ENCODE assay signal across 8 mouse cellular contexts in the genomic region with DNA sequence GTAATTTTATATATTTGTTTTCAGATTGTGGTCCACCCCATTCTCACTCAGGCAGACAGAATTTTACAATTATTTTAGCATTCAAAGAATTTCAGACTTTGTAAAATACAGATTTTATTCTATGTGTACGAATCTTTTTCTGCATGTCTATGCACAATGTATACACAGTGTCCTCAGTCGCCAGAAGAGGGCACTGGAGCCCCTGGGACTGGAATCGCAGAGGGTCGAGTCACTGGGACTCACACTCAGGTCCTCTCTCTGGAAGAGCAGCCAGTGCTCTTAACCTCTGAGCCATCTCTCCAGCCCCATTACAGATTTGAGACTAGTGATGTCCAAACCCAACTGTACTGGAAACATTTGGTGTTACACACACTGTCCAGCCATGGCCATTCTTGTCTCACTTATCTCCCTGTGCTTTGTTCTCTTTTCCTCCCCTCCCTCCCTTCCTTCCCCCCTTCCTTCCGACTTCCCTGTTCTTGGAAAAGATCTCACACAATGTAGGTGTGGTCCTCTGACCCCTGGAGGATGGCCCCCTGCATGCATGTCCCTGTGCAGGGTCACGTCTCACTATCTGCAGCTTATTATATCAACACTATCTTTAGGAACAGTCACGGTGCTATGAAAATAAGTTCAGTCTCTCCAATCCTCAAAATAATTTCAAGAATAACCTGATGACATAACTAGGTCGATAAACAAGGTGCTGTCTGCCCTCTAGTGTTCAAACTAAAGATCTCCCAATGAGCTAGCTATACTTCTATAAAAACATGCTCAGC. TPM values are rescaled to one million over a fixed set of nuclear protein-coding genes. Genes with fewer than 3 reads are reported as not detected.
DNase-seq lines count a peak whose midpoint lies in the region; ATAC-seq and TF ChIP-seq lines count a peak whose summit lies in the region.
"Had no signal": no experiment of that assay in that cellular context is flagged by ENCODE, and none has a peak within 500 bp of the region (broad histone marks: within the 10 kb centered on the region; RNA-seq: fewer than 3 reads in every experiment).

No protein-coding gene starts in this region.

- no peaks in the 10 kb centered on the region for H3K27me3 ChIP-seq in embryonic facial prominence, embryonic 14.5 days (replicated peaks; ENCODE audit: control insufficient read depth, insufficient read depth, low read length)
- H3K27me3 ChIP-seq in kidney, postnatal 0 days (ENCODE audit: insufficient read depth, low read length): no peaks in the 10 kb centered on the region
- H3K27me3 ChIP-seq in myocyte (ENCODE audit: control insufficient read depth, insufficient read depth, insufficient read length): no peaks in the 10 kb centered on the region
- no peaks in the 10 kb centered on the region for H3K27me3 ChIP-seq in forebrain, embryonic 15.5 days

- no peak overlapping the region for H3K27ac ChIP-seq in embryonic facial prominence, embryonic 14.5 days (replicated peaks; ENCODE audit: low read depth, low read length)
- H3K27ac ChIP-seq in kidney, postnatal 0 days: no peak overlapping the region
- H3K27ac ChIP-seq in forebrain, embryonic 15.5 days (replicated peaks): no peak overlapping the region

- H3ac ChIP-seq in myocyte (ENCODE audit: control insufficient read depth, insufficient read length): no peak overlapping the region

- TF ChIP-seq POLR2A in myocyte (IDR thresholded peaks at IDR 0.05; ENCODE audit: insufficient read length, low read depth): no peak

- no peaks in the 10 kb centered on the region for H3K4me1 ChIP-seq in embryonic facial prominence, embryonic 14.5 days (ENCODE audit: control insufficient read depth, insufficient read depth, low read length)
- H3K4me1 ChIP-seq in kidney, postnatal 0 days (replicated peaks; ENCODE audit: insufficient read depth, low read length): no peaks in the 10 kb centered on the region
- no peaks in the 10 kb centered on the region for H3K4me1 ChIP-seq in forebrain, embryonic 15.5 days

- no peaks in the 10 kb centered on the region for H3K9me3 ChIP-seq in embryonic facial prominence, embryonic 14.5 days (ENCODE audit: control insufficient read depth, low read length)
- H3K9me3 ChIP-seq in kidney, postnatal 0 days (replicated peaks; ENCODE audit: low read length): no peaks in the 10 kb centered on the region
- no peaks in the 10 kb centered on the region for H3K9me3 ChIP-seq in forebrain, embryonic 15.5 days

- H3K79me2 ChIP-seq in myocyte (ENCODE audit: control insufficient read depth, insufficient read depth): peaks cover 75% of the 10 kb centered on the region

- peak; percentile 85 for TF ChIP-seq CTCF in kidney, postnatal 0 days (IDR thresholded peaks at IDR 0.05; ENCODE audit: low read depth)

- 48% methylated on average over 8 of the region's 8 CpGs for WGBS in embryonic facial prominence, embryonic 14.5 days
- WGBS in kidney, postnatal 0 days: 53% methylated on average over 8 of the region's 8 CpGs
- WGBS in forebrain, embryonic 15.5 days: 61% methylated on average over 8 of the region's 8 CpGs

- no peak overlapping the region for H3K4me3 ChIP-seq in embryonic facial prominence, embryonic 14.5 days (ENCODE audit: low read depth, low read length)
- H3K4me3 ChIP-seq in kidney, postnatal 0 days (replicated peaks; ENCODE audit: low read depth, low read length): no peak overlapping the region
- H3K4me3 ChIP-seq in myocyte: no peak overlapping the region
- no peak overlapping the region for H3K4me3 ChIP-seq in forebrain, embryonic 15.5 days
- H3K4me3 ChIP-seq: erythroblast, embryonic 14.5 days had no signal

- intact Hi-C loops in left cerebral cortex, postnatal 4 days (cut with DNase I): no loop called here

- H3K36me3 ChIP-seq in embryonic facial prominence, embryonic 14.5 days (ENCODE audit: control insufficient read depth, insufficient read depth, low read length): peaks cover 9% of the 10 kb centered on the region; the same call in 1 of the 2 replicates
- no peaks in the 10 kb centered on the region for H3K36me3 ChIP-seq in kidney, postnatal 0 days (ENCODE audit: insufficient read depth, low read length)
- H3K36me3 ChIP-seq in myocyte (ENCODE audit: control insufficient read depth, insufficient read depth): no peaks in the 10 kb centered on the region
- peaks cover 6% of the 10 kb centered on the region; the same call in 1 of the 2 replicates for H3K36me3 ChIP-seq in forebrain, embryonic 15.5 days

- peak; percentile 20 for DNase-seq in left cerebral cortex, postnatal 4 days
- DNase-seq in left cerebral cortex, adult 9 months (ENCODE audit: low spot score in 2 of 2): no peak
- DNase-seq in NIH3T3 (ENCODE audit: low read depth): peak; percentile 72
- DNase-seq in embryonic facial prominence, embryonic 14.5 days (ENCODE audit: low spot score): peak; percentile 68
- DNase-seq in kidney, postnatal 0 days (ENCODE audit: low spot score): peak; percentile 89

- no peak overlapping the region for H3K4me2 ChIP-seq in embryonic facial prominence, embryonic 14.5 days (ENCODE audit: low read depth, low read length)
- H3K4me2 ChIP-seq in kidney, postnatal 0 days (ENCODE audit: low read length): no peak overlapping the region
- H3K4me2 ChIP-seq in myocyte (ENCODE audit: low read depth): peak overlapping the region; percentile 28
- no peak overlapping the region for H3K4me2 ChIP-seq in forebrain, embryonic 15.5 days (replicated peaks)

- no peak for ATAC-seq in embryonic facial prominence, embryonic 14.5 days (ENCODE audit: low read depth)
- ATAC-seq in kidney, postnatal 0 days (replicated peaks; ENCODE audit: low FRiP score, low read depth): no peak
- no peak for ATAC-seq in forebrain, embryonic 15.5 days (replicated peaks)

- H3K9ac ChIP-seq in embryonic facial prominence, embryonic 14.5 days (ENCODE audit: low read depth, low read length): no peak overlapping the region
- H3K9ac ChIP-seq in kidney, postnatal 0 days (ENCODE audit: low read depth, low read length): no peak overlapping the region
- no peak overlapping the region for H3K9ac ChIP-seq in forebrain, embryonic 15.5 days (replicated peaks)

TF ChIP-seq in myocyte, 11 proteins besides CTCF, POLR2A, EP300 and RAD21:
- TF ChIP-seq MYOD1 (IDR thresholded peaks at IDR 0.05; ENCODE audit: control insufficient read depth in 1 of 3, insufficient read length in 2 of 3, low read depth in 2 of 3) (no peak), POLR2AphosphoS2 (IDR thresholded peaks at IDR 0.05; ENCODE audit: insufficient read length, low read depth) (no peak), REST (IDR thresholded peaks at IDR 0.05; ENCODE audit: insufficient read depth, insufficient read length) (no peak), TCF3 (IDR thresholded peaks at IDR 0.05; ENCODE audit: insufficient read length, low read depth) (no peak), USF1 (IDR thresholded peaks at IDR 0.05; ENCODE audit: low read depth) (no peak), E2F4 (IDR thresholded peaks at IDR 0.05; ENCODE audit: insufficient read depth) (no peak), TCF12 (IDR thresholded peaks at IDR 0.05; ENCODE audit: insufficient read depth, poor library complexity, severe bottlenecking) (no peak), MAX (IDR thresholded peaks at IDR 0.05; ENCODE audit: low read depth) (no peak), CEBPB (IDR thresholded peaks at IDR 0.05; ENCODE audit: insufficient read depth, poor library complexity, severe bottlenecking) (no peak), SRF (IDR thresholded peaks at IDR 0.05; ENCODE audit: control insufficient read depth, insufficient read length, low read depth) (no peak), MYOG (IDR thresholded peaks at IDR 0.05; ENCODE audit: control insufficient read depth in 1 of 3, insufficient read depth in 1 of 3, insufficient read length in 2 of 3, low read depth in 2 of 3) (no peak)

RNA-seq across cellular contexts. Expression of gene Phactr4, which starts 10.8 kb away (rescaled TPM):
- total RNA-seq in left cerebral cortex, postnatal 4 days (2021): 10 to 100 TPM in 1 of 2 experiments, 1 to 10 TPM in 1; 9.3 to 11.5 TPM
- 18.2 and 18.6 TPM in 2 replicates for polyA plus RNA-seq in embryonic facial prominence, embryonic 14.5 days (2014; fragmentation: Nextera tagmentation; extraction: Ambion mirVana)
- 24.3 and 25.2 TPM in 2 replicates for polyA plus RNA-seq in kidney, postnatal 0 days (2015; fragmentation: Nextera tagmentation; extraction: Ambion mirVana)
- 15.8 TPM for polyA plus RNA-seq in myocyte (2012; fragmentation: generic; extraction: Trizol)
- 11.5 and 12.6 TPM in 2 replicates for polyA plus RNA-seq in forebrain, embryonic 15.5 days (2015; fragmentation: Nextera tagmentation; extraction: Ambion mirVana)

RNA-seq across cellular contexts. Expression of gene Med18, which starts 52.2 kb away (rescaled TPM):
- 10 to 100 TPM; 10.0 to 12.2 TPM for total RNA-seq in left cerebral cortex, postnatal 4 days (2021)
- polyA plus RNA-seq in embryonic facial prominence, embryonic 14.5 days (2014; fragmentation: Nextera tagmentation; extraction: Ambion mirVana): 6.6 and 8.5 TPM in 2 replicates
- polyA plus RNA-seq in kidney, postnatal 0 days (2015; fragmentation: Nextera tagmentation; extraction: Ambion mirVana): 20.9 and 22.1 TPM in 2 replicates
- 5.3 TPM for polyA plus RNA-seq in myocyte (2012; fragmentation: generic; extraction: Trizol)
- 20.8 and 21.3 TPM in 2 replicates for polyA plus RNA-seq in forebrain, embryonic 15.5 days (2015; fragmentation: Nextera tagmentation; extraction: Ambion mirVana)

RNA-seq across cellular contexts. Expression of gene Rcc1, which starts 58.1 kb away (rescaled TPM):
- 10 to 100 TPM; 17.6 to 22.0 TPM for total RNA-seq in left cerebral cortex, postnatal 4 days (2021)
- polyA plus RNA-seq in embryonic facial prominence, embryonic 14.5 days (2014; fragmentation: Nextera tagmentation; extraction: Ambion mirVana): 40.4 and 46.6 TPM in 2 replicates
- polyA plus RNA-seq in kidney, postnatal 0 days (2015; fragmentation: Nextera tagmentation; extraction: Ambion mirVana): 40.0 and 45.9 TPM in 2 replicates
- polyA plus RNA-seq in myocyte (2012; fragmentation: generic; extraction: Trizol): 33.2 TPM
- 53.3 and 55.1 TPM in 2 replicates for polyA plus RNA-seq in forebrain, embryonic 15.5 days (2015; fragmentation: Nextera tagmentation; extraction: Ambion mirVana)

Comparison
In these comparisons a context has a peak if more than half of its experiments do, and no peak if none do; other contexts are left out.
1. DNase-seq: peak in left cerebral cortex, postnatal 4 days (single experiment), NIH3T3 (single experiment), embryonic facial prominence, embryonic 14.5 days (single experiment) and kidney, postnatal 0 days (single experiment); none in left cerebral cortex, adult 9 months (0 of 2).